Comparison of ENCODE assay signal across 11 mouse cellular contexts in genomic region chr15:80407873-80408272, GRCm38 (mm10).
DNase-seq lines count a peak whose midpoint lies in the region; ATAC-seq and TF ChIP-seq lines count a peak whose summit lies in the region.
"Had no signal": no experiment of that assay in that cellular context is flagged by ENCODE, and none has a peak within 500 bp of the region (broad histone marks: within the 10 kb centered on the region; RNA-seq: fewer than 3 reads in every experiment).

No protein-coding gene starts in this region.

- DNase-seq in adrenal gland, adult (ENCODE audit: inconsistent age in 2 of 2, low spot score in 1 of 2) = peak; percentile 16 to 44
- no peak for DNase-seq in adrenal gland, adult 18-20 months (ENCODE audit: low spot score in 2 of 2)
- peak; percentile 44 for DNase-seq in midbrain, postnatal 0 days (ENCODE audit: low spot score)
- peak; percentile 85 for DNase-seq in kidney, postnatal 0 days (ENCODE audit: low spot score)
- no peak for DNase-seq in cerebellum, postnatal 4 days (ENCODE audit: low spot score in 2 of 2)
- no peak for DNase-seq in left cerebral cortex, postnatal 25 days (ENCODE audit: low spot score in 2 of 2)
- DNase-seq: spleen, adult 18-20 months had no signal

- intact Hi-C loops in left cerebral cortex, postnatal 25 days (cut with DNase I) = no loop called here

- 26% methylated on average over 1 of the region's 1 CpGs for WGBS in midbrain, postnatal 0 days
- 54% methylated on average over 1 of the region's 1 CpGs for WGBS in midbrain, embryonic 13.5 days
- WGBS in kidney, postnatal 0 days = 4% methylated on average over 1 of the region's 1 CpGs
- 32% methylated on average over 1 of the region's 1 CpGs for WGBS in stomach, embryonic 16.5 days

- no peak overlapping the region for H3K4me2 ChIP-seq in midbrain, postnatal 0 days (ENCODE audit: low read depth, low read length, poor library complexity, severe bottlenecking)
- H3K4me2 ChIP-seq in midbrain, embryonic 13.5 days (replicated peaks) = no peak overlapping the region
- H3K4me2 ChIP-seq in kidney, postnatal 0 days (ENCODE audit: low read length) = no peak overlapping the region
- H3K4me2 ChIP-seq in stomach, embryonic 16.5 days (ENCODE audit: low read depth, low read length) = no peak overlapping the region
- H3K4me2 ChIP-seq: embryonic facial prominence, embryonic 12.5 days; neural tube, embryonic 12.5 days had no signal

- H3K4me3 ChIP-seq in midbrain, postnatal 0 days (ENCODE audit: low read depth, low read length) = no peak overlapping the region
- no peak overlapping the region for H3K4me3 ChIP-seq in midbrain, embryonic 13.5 days (replicated peaks)
- H3K4me3 ChIP-seq in kidney, postnatal 0 days (replicated peaks; ENCODE audit: low read depth, low read length) = no peak overlapping the region
- H3K4me3 ChIP-seq in stomach, embryonic 16.5 days (replicated peaks; ENCODE audit: low read length) = no peak overlapping the region
- H3K4me3 ChIP-seq: embryonic facial prominence, embryonic 12.5 days; neural tube, embryonic 12.5 days had no signal

- no peak overlapping the region for H3K27ac ChIP-seq in midbrain, postnatal 0 days (ENCODE audit: low read depth, low read length)
- H3K27ac ChIP-seq in midbrain, embryonic 13.5 days = no peak overlapping the region
- peak overlapping the region; percentile 54 for H3K27ac ChIP-seq in kidney, postnatal 0 days
- peak overlapping the region; percentile 51 for H3K27ac ChIP-seq in stomach, embryonic 16.5 days (ENCODE audit: low read length)
- H3K27ac ChIP-seq: embryonic facial prominence, embryonic 12.5 days; neural tube, embryonic 12.5 days had no signal

- no peak for TF ChIP-seq CTCF in midbrain, postnatal 0 days (IDR thresholded peaks at IDR 0.05)
- 0 out of 2 replicates have a peak, but pooled peaks have one; percentile 3 for TF ChIP-seq CTCF in kidney, postnatal 0 days (IDR thresholded peaks at IDR 0.05; ENCODE audit: low read depth)

- no peaks in the 10 kb centered on the region for H3K36me3 ChIP-seq in midbrain, postnatal 0 days (ENCODE audit: insufficient read depth, low read length)
- no peaks in the 10 kb centered on the region for H3K36me3 ChIP-seq in midbrain, embryonic 13.5 days
- H3K36me3 ChIP-seq in kidney, postnatal 0 days (ENCODE audit: insufficient read depth, low read length) = no peaks in the 10 kb centered on the region
- H3K36me3 ChIP-seq in stomach, embryonic 16.5 days (ENCODE audit: control insufficient read depth, insufficient read depth, low read length) = no peaks in the 10 kb centered on the region
- H3K36me3 ChIP-seq: embryonic facial prominence, embryonic 12.5 days; neural tube, embryonic 12.5 days had no signal

- H3K9me3 ChIP-seq in midbrain, postnatal 0 days (ENCODE audit: low read length) = no peaks in the 10 kb centered on the region
- H3K9me3 ChIP-seq in midbrain, embryonic 13.5 days = no peaks in the 10 kb centered on the region
- H3K9me3 ChIP-seq in kidney, postnatal 0 days (replicated peaks; ENCODE audit: low read length) = no peaks in the 10 kb centered on the region
- H3K9me3 ChIP-seq in stomach, embryonic 16.5 days (replicated peaks; ENCODE audit: control insufficient read depth, low read length) = no peaks in the 10 kb centered on the region
- H3K9me3 ChIP-seq: embryonic facial prominence, embryonic 12.5 days had no signal

- H3K4me1 ChIP-seq in midbrain, postnatal 0 days (ENCODE audit: insufficient read depth, low read length) = no peaks in the 10 kb centered on the region
- no peaks in the 10 kb centered on the region for H3K4me1 ChIP-seq in midbrain, embryonic 13.5 days (replicated peaks)
- peaks cover 4% of the 10 kb centered on the region for H3K4me1 ChIP-seq in kidney, postnatal 0 days (replicated peaks; ENCODE audit: insufficient read depth, low read length)
- H3K4me1 ChIP-seq in stomach, embryonic 16.5 days (ENCODE audit: control insufficient read depth, insufficient read depth, low read length) = 0 out of 2 replicates have a peak, but pooled peaks cover 4% of the 10 kb centered on the region
- H3K4me1 ChIP-seq: embryonic facial prominence, embryonic 12.5 days; neural tube, embryonic 12.5 days had no signal

- no peak overlapping the region for H3K9ac ChIP-seq in midbrain, postnatal 0 days (replicated peaks; ENCODE audit: low read length, poor library complexity, severe bottlenecking)
- H3K9ac ChIP-seq in midbrain, embryonic 13.5 days (replicated peaks) = no peak overlapping the region
- H3K9ac ChIP-seq in kidney, postnatal 0 days (ENCODE audit: low read depth, low read length) = no peak overlapping the region
- H3K9ac ChIP-seq in stomach, embryonic 16.5 days (ENCODE audit: low read length) = no peak overlapping the region
- H3K9ac ChIP-seq: embryonic facial prominence, embryonic 12.5 days; neural tube, embryonic 12.5 days had no signal

- H3K27me3 ChIP-seq in midbrain, postnatal 0 days (ENCODE audit: insufficient read depth, low read length) = no peaks in the 10 kb centered on the region
- H3K27me3 ChIP-seq in midbrain, embryonic 13.5 days = no peaks in the 10 kb centered on the region
- H3K27me3 ChIP-seq in kidney, postnatal 0 days (ENCODE audit: insufficient read depth, low read length) = no peaks in the 10 kb centered on the region
- H3K27me3 ChIP-seq in stomach, embryonic 16.5 days (ENCODE audit: control insufficient read depth, insufficient read depth, low read length) = no peaks in the 10 kb centered on the region
- H3K27me3 ChIP-seq: embryonic facial prominence, embryonic 12.5 days; neural tube, embryonic 12.5 days had no signal

- no peak for ATAC-seq in midbrain, postnatal 0 days (ENCODE audit: low FRiP score)
- no peak for ATAC-seq in midbrain, embryonic 13.5 days
- peak; percentile 77 for ATAC-seq in kidney, postnatal 0 days (replicated peaks; ENCODE audit: low FRiP score, low read depth)
- ATAC-seq in stomach, embryonic 16.5 days (ENCODE audit: insufficient read depth, low FRiP score) = peak; percentile 69; the same call in 1 of the 2 replicates

Comparison
In these comparisons a context has a peak if more than half of its experiments do, and no peak if none do; other contexts are left out.
1. DNase-seq: peak in adrenal gland, adult (2 of 2), midbrain, postnatal 0 days (single experiment) and kidney, postnatal 0 days (single experiment); none in adrenal gland, adult 18-20 months (0 of 2), cerebellum, postnatal 4 days (0 of 2) and left cerebral cortex, postnatal 25 days (0 of 2).
2. ATAC-seq: peak in kidney, postnatal 0 days (single experiment) and stomach, embryonic 16.5 days (single experiment); none in midbrain, postnatal 0 days (single experiment) and midbrain, embryonic 13.5 days (single experiment).
3. H3K27ac ChIP-seq: peak in kidney, postnatal 0 days (single experiment) and stomach, embryonic 16.5 days (single experiment); none in midbrain, postnatal 0 days (single experiment) and midbrain, embryonic 13.5 days (single experiment).